Mouse (Mus musculus): ENCODE results near the gene Ankrd27.
A peak's percentile ranks its signal among the peaks of the same experiment; 100 is the strongest.
"Not testable (repeated sequence)": the region's sequence is repeated elsewhere in the genome, so short reads cannot be mapped to it uniquely, and the experiment has no call there.

Gene Ankrd27

GRCm38 (mm10) chr7:35586055-35586905 lies at the start of gene Ankrd27:
Gene Ankrd27, plus strand, starts transcription at chr7:35586244.
- DNase-seq (ENCODE audit: low spot score in 2 of 2): peak; percentile 93 to 97

- no peak for DNase-seq (ENCODE audit: low spot score in 2 of 2)
Measured at GRCm38 (mm10) chr7:35537562-35537961, 48.5 kb upstream of the Ankrd27 start, which contains the start of gene Tdrd12. Gene Tdrd12, minus strand, starts transcription at chr7:35537745.

- DNase-seq (ENCODE audit: low spot score in 2 of 2): peak; percentile 53 to 76
Measured at GRCm38 (mm10) chr7:35545881-35546280, 40.2 kb upstream of the Ankrd27 start.

GRCm38 (mm10) chr7:35553751-35554604 lies 32.1 kb upstream of the Ankrd27 start:
- DNase-seq (ENCODE audit: low spot score in 2 of 2): peak; percentile 8 to 30

- DNase-seq (ENCODE audit: low spot score in 2 of 2): peak; percentile 35 to 41
Measured at GRCm38 (mm10) chr7:35554605-35555175, 31.4 kb upstream of the Ankrd27 start.

- DNase-seq (ENCODE audit: low spot score in 2 of 2): peak; percentile 91 to 92
Measured at GRCm38 (mm10) chr7:35555224-35556204, 30.5 kb upstream of the Ankrd27 start.

GRCm38 (mm10) chr7:35556205-35556603 lies 29.8 kb upstream of the Ankrd27 start, which contains the start of gene Nudt19:
Gene Nudt19, minus strand, starts transcription at chr7:35556304.
- DNase-seq (ENCODE audit: low spot score in 2 of 2): no peak

- DNase-seq (ENCODE audit: low spot score in 2 of 2): no peak
Measured at GRCm38 (mm10) chr7:35556905-35557304, 29.1 kb upstream of the Ankrd27 start.

- DNase-seq (ENCODE audit: low spot score in 2 of 2): no peak
Measured at GRCm38 (mm10) chr7:35557577-35557976, 28.5 kb upstream of the Ankrd27 start.

GRCm38 (mm10) chr7:35558681-35559080 lies 27.4 kb upstream of the Ankrd27 start:
- DNase-seq (ENCODE audit: low spot score in 2 of 2): no peak

GRCm38 (mm10) chr7:35559838-35560237 lies 26.2 kb upstream of the Ankrd27 start:
- no peak for DNase-seq (ENCODE audit: low spot score in 2 of 2)

- DNase-seq (ENCODE audit: low spot score in 2 of 2): no peak
Measured at GRCm38 (mm10) chr7:35563071-35563470, 23.0 kb upstream of the Ankrd27 start.

GRCm38 (mm10) chr7:35564067-35564865 lies 21.8 kb upstream of the Ankrd27 start:
- no peak for DNase-seq (ENCODE audit: low spot score in 2 of 2)

GRCm38 (mm10) chr7:35564872-35565271 lies 21.2 kb upstream of the Ankrd27 start:
- not testable (repeated sequence) for DNase-seq (ENCODE audit: low spot score in 2 of 2)

GRCm38 (mm10) chr7:35565965-35566364 lies 20.1 kb upstream of the Ankrd27 start:
- not testable (repeated sequence) for DNase-seq (ENCODE audit: low spot score in 2 of 2)

GRCm38 (mm10) chr7:35569724-35570123 lies 16.3 kb upstream of the Ankrd27 start:
- DNase-seq (ENCODE audit: low spot score in 2 of 2): not testable (repeated sequence)

GRCm38 (mm10) chr7:35570883-35571282 lies 15.2 kb upstream of the Ankrd27 start:
- DNase-seq (ENCODE audit: low spot score in 2 of 2): not testable (repeated sequence)

GRCm38 (mm10) chr7:35579849-35580248 lies 6.2 kb upstream of the Ankrd27 start:
- DNase-seq (ENCODE audit: low spot score in 2 of 2): no peak

- no peak for DNase-seq (ENCODE audit: low spot score in 2 of 2)
Measured at GRCm38 (mm10) chr7:35582719-35583118, 3.3 kb upstream of the Ankrd27 start.

- no peak for DNase-seq (ENCODE audit: low spot score in 2 of 2)
Measured at GRCm38 (mm10) chr7:35583476-35584025, 2.5 kb upstream of the Ankrd27 start.
